Mouse (Mus musculus) C2C12 (cell line): ENCODE results near the gene Olfr643. TPM values are rescaled to one million over a fixed set of nuclear protein-coding genes. Genes with fewer than 3 reads are reported as not detected.

Experiments
- H3K27me3 ChIP-seq: one replicate; pipeline ENCODE4 v1.6.1; 2011; ENCODE audit not compliant: control insufficient read depth, insufficient read depth, insufficient read length
- H3K36me3 ChIP-seq: one replicate; pipeline ENCODE4 v1.6.1; 2011; ENCODE audit not compliant: control insufficient read depth, insufficient read depth
- H3K4me3 ChIP-seq: one replicate; pipeline ENCODE4 v1.5.1; 2011; ENCODE audit warnings: mild to moderate bottlenecking, control low read depth; ENCODE audit not compliant: poor library complexity, insufficient read depth, severe bottlenecking
- H3K79me2 ChIP-seq: one replicate; pipeline ENCODE4 v1.6.1; 2011; ENCODE audit not compliant: control insufficient read depth, insufficient read depth
- H3K79me3 ChIP-seq: one replicate; pipeline ENCODE4 v1.6.1; 2011; ENCODE audit warnings: low read depth, control low read depth
- H3ac ChIP-seq: one replicate; pipeline ENCODE3; 2011; ENCODE audit warnings: low read depth; ENCODE audit not compliant: control insufficient read depth, insufficient read length
- CEBPB ChIP-seq: IDR thresholded peaks from one replicate; pipeline ENCODE4 v1.6.1; 2011; ENCODE audit warnings: low read depth, mild to moderate bottlenecking, control low read depth, moderate library complexity
- CTCF ChIP-seq: IDR thresholded peaks from one replicate; pipeline ENCODE4 v1.5.1; 2011; ENCODE audit not compliant: control insufficient read depth, insufficient read depth, insufficient read length
- FOSL1 ChIP-seq: IDR thresholded peaks from one replicate; pipeline ENCODE4 v1.8.0; 2011; ENCODE audit warnings: mild to moderate bottlenecking, low read length; ENCODE audit not compliant: poor library complexity, insufficient read depth, severe bottlenecking
- MAX ChIP-seq: IDR thresholded peaks from one replicate; pipeline ENCODE4 v1.6.1; 2011; ENCODE audit warnings: mild to moderate bottlenecking, control low read depth
- MYOD1 ChIP-seq: IDR thresholded peaks from one replicate; pipeline ENCODE4 v1.6.1; 2011; ENCODE audit warnings: low read depth; ENCODE audit not compliant: control insufficient read depth, insufficient read length
- MYOG ChIP-seq: IDR thresholded peaks from one replicate; pipeline ENCODE4 v1.6.1; 2011; ENCODE audit not compliant: control insufficient read depth, insufficient read length; ENCODE audit errors: extremely low read depth
- USF1 ChIP-seq: IDR thresholded peaks from one replicate; pipeline ENCODE4 v1.6.1; 2011; ENCODE audit warnings: low read depth, mild to moderate bottlenecking, control low read depth, moderate library complexity
- polyA plus RNA-seq: library from polyadenylated mRNA; unstranded; fragments of >200 nt; fragmentation: generic; extraction: Trizol; gene quantifications from one replicate; pipeline ENCODE4 v1.2.1, GENCODE M21; 2012; ENCODE audit warnings: missing spikeins

The Olfr643 gene
- polyA plus RNA-seq, 1 experiment: not detected

DNA sequence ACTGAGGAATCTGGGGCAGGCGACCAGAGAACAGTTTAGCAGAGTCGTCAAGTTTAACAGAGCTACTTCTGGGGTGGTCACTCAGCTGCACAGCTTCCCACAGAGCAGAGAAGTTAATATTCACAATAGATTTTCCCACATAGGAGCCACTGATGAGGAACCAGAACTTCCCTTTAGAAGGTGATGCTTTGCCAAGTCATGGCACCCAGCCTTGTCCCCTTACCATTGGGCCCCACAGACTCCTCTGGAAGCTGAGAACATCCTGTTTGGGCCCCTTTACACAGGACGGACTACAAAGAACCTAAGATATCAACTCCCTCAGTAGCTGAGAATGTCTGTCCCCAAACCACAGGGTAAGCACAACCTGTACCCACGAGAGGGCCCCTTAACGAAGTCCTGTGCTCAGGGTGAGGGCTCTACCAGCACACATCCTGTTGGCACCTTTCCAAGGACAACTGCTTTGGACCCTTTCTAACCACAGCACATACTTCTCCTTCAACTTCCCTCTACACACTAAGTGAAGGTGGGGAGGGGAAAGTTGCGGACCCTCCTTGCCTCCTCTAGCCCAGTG, 32.5 kb upstream of the Olfr643 start:
- H3K4me3 ChIP-seq: no peak overlapping the region
- no peaks in the 10 kb centered on the region for H3K27me3 ChIP-seq
- no peaks in the 10 kb centered on the region for H3K79me3 ChIP-seq
- H3K36me3 ChIP-seq: no peaks in the 10 kb centered on the region
- TF ChIP-seq MYOD1: no peak
- TF ChIP-seq USF1: no peak
- TF ChIP-seq CTCF: no peak
- no peak for TF ChIP-seq MYOG
- TF ChIP-seq MAX: no peak
- no peak for TF ChIP-seq CEBPB
- no peak for TF ChIP-seq FOSL1
- no peak overlapping the region for H3ac ChIP-seq
- no peaks in the 10 kb centered on the region for H3K79me2 ChIP-seq

DNA sequence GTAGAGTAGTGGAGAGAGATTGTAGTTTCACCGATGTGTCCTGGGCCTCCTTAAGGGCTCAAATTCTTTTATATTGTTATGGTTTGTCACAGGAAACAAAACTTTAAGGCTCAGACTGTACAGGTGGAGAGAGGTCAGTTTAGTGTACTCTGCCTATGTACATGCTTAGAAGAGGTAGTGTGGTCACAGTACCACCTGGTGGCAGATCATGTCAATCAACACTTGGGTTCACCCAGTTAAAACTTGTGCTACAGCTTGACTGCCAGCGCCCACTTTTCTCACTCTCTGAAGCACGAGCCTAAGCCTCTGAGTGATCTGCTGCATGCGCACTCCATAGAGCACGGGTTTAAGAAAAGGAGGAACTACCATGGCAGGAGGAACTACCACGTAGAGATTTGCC, 29.9 kb upstream of the Olfr643 start:
- TF ChIP-seq CEBPB: no peak
- no peak for TF ChIP-seq MYOD1
- TF ChIP-seq CTCF: no peak
- TF ChIP-seq USF1: no peak
- no peak for TF ChIP-seq FOSL1
- no peak for TF ChIP-seq MAX
- Histone ChIP-seq H3K27me3 (no peaks in the 10 kb centered on the region), H3K36me3 (no peaks in the 10 kb centered on the region), H3K4me3 (no peak overlapping the region), H3ac (no peak overlapping the region), H3K79me2 (no peaks in the 10 kb centered on the region), H3K79me3 (no peaks in the 10 kb centered on the region)

DNA sequence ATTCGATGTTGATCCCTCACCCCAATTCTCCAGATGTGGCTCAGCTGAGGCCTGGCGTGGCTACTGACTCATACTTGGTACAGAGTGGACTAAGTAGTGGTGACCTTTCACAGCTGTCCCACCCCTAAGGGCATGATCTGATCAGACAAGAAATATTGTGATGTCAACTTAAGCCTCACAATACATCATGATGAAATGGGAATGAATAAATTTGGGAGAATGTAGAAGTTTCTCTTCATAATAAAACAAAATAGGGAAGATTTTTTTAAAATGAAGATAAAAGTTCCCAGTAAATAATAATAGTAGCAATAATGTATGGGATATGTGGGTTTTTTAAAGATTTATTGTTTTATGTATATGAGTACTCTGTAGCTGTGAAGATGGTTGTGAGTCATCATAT, 13.3 kb upstream of the Olfr643 start, which contains the start of gene Ubqlnl:
Gene Ubqlnl, minus strand, starts transcription at position 101 of the 400 bp plus-strand sequence.
- H3K27me3 ChIP-seq: no peaks in the 10 kb centered on the region
- no peak within 1 kb of the TSS for H3ac ChIP-seq
- TF ChIP-seq MYOD1: no peak
- TF ChIP-seq MAX: no peak
- no peak for TF ChIP-seq USF1
- TF ChIP-seq CEBPB: no peak
- no peak for TF ChIP-seq FOSL1
- no peaks in the 10 kb centered on the region for H3K79me2 ChIP-seq
- no peak within 1 kb of the TSS for H3K4me3 ChIP-seq
- H3K79me3 ChIP-seq: no peaks in the 10 kb centered on the region
- no peaks in the 10 kb centered on the region for H3K36me3 ChIP-seq

DNA sequence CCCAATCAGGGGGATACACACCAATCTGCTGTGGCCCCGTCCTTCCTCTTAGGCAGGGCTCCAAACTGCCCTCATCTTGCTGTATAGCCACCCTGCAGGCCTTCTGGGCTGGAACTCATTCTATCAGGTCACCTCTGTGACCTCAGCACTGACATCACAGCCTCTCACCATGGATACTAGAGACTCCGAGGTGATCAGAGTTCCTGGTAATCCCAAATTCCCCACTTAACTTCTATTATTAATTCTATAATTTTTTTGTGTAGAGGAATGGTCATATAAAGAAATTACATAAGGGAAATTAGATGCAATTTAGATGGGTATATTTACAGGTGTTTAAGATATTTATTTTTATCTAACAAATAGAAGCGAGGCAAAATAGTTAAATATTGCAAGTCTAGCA, 6.0 kb upstream of the Olfr643 start, which contains the start of gene Ubqln3:
Gene Ubqln3, minus strand, starts transcription at position 101 of the 400 bp plus-strand sequence.
- Histone ChIP-seq H3K4me3 (no peak within 1 kb of the TSS), H3K36me3 (no peaks in the 10 kb centered on the region), H3K27me3 (no peaks in the 10 kb centered on the region), H3K79me2 (no peaks in the 10 kb centered on the region), H3ac (no peak within 1 kb of the TSS), H3K79me3 (no peaks in the 10 kb centered on the region)
- TF ChIP-seq CTCF: no peak
- TF ChIP-seq FOSL1: no peak

- TF ChIP-seq MYOD1 (no peak), CTCF (no peak), MAX (no peak)
- Histone ChIP-seq H3ac (no peak within 1 kb of the TSS), H3K79me3 (no peaks in the 10 kb centered on the region), H3K4me3 (no peak within 1 kb of the TSS), H3K79me2 (no peaks in the 10 kb centered on the region), H3K27me3 (no peaks in the 10 kb centered on the region), H3K36me3 (no peaks in the 10 kb centered on the region)
Observed at GRCm38 (mm10) chr7:104129726-104130125, 7.5 kb downstream of the Olfr643 start, which contains the start of gene Ubqln5. Ubqln5 (minus strand) TSS chr7:104129826.

GRCm38 (mm10) chr7:104104757-104104972, 32.5 kb downstream of the Olfr643 start, which contains the start of gene Olfr646:
Olfr646 (plus strand) TSS chr7:104104873.
- H3K79me2 ChIP-seq: no peaks in the 10 kb centered on the region
- no peaks in the 10 kb centered on the region for H3K79me3 ChIP-seq
- no peak for TF ChIP-seq CTCF
- TF ChIP-seq FOSL1: no peak
- TF ChIP-seq CEBPB: no peak
- no peak for TF ChIP-seq MYOD1
- no peak for TF ChIP-seq USF1
- TF ChIP-seq MAX: no peak
- no peak for TF ChIP-seq MYOG
- H3ac ChIP-seq: no peak within 1 kb of the TSS
- no peak within 1 kb of the TSS for H3K4me3 ChIP-seq
- H3K27me3 ChIP-seq: no peaks in the 10 kb centered on the region
- H3K36me3 ChIP-seq: no peaks in the 10 kb centered on the region
